Mouse (Mus musculus) cerebellum, postnatal 10 days (tissue): ENCODE measurements at regions not wholly inside any gene's neighbourhood (a gene's known extent, or its start where the extent isn't known, plus 50 kb on each side); places are given as distances from the start of the nearest gene placed in this dataset.

Source experiments
- DNase-seq, 2 experiments: peaks; one replicate each; pipeline ENCODE4 v3.0.0; 2021; ENCODE audit warnings: mixed read lengths in 2 of 2

DNA sequence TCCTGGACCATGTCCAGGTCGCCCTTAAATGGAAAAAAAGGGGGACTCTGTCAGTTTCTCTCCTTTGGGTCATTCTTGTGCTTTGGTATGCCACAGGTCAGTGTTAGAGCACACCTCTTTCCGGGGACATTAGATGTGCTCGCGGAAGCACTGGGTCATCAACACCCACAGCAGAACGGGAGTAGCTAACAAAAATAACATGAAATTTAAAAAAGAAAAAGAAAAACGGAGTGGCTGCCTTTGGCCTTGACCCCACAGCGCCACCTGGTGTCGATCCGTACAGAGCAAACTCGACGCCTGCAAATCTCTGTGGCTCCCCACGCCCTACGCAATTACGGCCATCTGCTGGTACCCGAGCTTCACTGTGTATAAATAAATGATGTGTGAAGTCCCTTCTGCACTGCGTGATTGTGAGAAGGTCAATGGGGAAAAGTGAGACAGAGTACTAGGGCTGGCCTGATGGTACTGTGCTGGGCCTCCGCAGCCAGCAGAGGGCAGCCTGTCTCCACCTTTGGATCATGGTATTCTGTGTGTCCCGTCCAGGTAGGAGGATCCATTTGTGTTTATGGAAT lies 99.0 kb upstream of the Slc7a12 start:
- DNase-seq = peak; percentile 87 to 90

DNA sequence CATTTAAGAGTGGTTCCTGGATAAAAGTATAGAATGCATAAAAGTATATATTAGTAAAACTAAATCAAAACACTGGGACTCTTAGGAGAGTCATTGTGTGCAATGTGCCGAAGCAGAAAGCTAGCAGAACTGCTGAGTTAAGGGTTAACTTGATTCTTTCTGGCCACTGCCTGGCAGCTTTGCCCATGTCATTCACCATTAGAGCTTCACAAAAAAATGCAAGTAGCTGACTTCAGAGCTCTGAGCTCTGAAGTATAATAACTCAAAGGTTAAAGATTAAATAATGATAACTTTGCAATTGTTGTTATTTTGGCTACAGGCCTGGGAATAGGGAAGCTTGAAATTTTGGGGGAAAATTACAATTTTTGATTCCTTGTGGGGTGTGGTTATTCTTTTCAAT lies 89.8 kb upstream of the Slc7a12 start:
- no peak for DNase-seq

DNA sequence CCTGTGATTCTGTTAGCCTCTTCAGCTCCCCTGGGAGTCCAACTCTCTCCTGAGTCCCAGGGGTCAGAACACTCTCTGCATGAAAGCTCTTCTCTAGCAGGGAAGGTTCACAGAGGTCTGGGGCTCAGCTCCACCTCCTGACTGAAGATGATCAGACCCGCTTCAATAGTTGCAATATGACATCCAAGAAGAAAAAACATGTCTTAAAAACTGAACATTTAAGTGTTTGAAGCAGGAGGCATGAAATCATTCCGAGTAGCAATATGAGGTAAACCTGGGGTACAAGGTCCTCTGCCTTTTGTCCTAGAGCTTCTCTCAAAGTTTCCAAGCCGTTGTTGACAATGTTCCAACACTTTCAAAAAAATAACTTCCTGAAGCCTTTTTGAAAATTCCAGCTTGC lies 81.8 kb upstream of the Slc7a12 start:
- DNase-seq = no peak

DNA sequence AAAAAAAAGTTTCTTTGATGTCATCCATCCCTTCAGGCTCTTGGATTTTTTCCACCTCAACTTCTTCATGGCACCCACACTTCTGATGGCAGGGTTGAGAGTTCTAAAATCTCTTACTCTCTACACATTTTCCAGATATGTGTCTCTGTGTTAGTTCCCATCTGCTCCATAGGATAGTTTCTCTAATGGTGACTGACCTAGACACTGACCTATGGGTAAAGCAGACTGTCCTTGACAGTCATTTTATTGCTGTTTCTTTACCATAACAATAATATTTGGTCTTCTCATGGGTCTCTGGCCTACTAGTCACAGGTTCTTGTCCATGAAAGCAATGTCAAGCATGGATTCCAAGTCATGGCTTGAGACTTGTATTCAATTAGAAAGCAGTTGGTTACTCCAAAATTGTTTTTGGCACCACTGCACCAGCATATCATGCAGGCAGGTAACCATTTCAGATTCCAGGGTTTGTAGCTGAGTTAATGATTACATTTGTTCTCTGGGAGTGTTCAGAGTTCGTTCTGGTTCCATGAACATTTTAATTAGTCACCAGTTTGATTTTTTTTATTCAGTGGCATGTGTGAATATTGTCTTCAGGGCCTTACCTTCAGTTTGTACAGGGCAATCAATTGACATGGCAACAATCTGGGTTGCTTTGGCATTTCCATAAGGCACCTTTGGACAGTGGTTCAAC lies 71.9 kb upstream of the Slc7a12 start:
- DNase-seq = no peak
